Mouse (Mus musculus): ENCODE results near the gene Lsm6. TPM values are rescaled to one million over a fixed set of nuclear protein-coding genes. Genes with fewer than 3 reads are reported as not detected.

The Lsm6 gene
- 167 and 199 TPM in 2 replicates for polyA plus RNA-seq (2014; fragmentation: Nextera tagmentation; extraction: Ambion mirVana)

GRCm38 (mm10) chr8:78820673-78821310 is at the start of gene Lsm6:
Lsm6 (minus strand) TSS chr8:78821140.
- H3K4me3 ChIP-seq (ENCODE audit: low read depth, low read length) = peak within 1 kb of the TSS; percentile 75
- H3K36me3 ChIP-seq (ENCODE audit: control insufficient read depth, insufficient read depth, low read length) = peaks cover 10% of the 10 kb centered on the region; the same call in 1 of the 2 replicates
- no peaks in the 10 kb centered on the region for H3K9me3 ChIP-seq (replicated peaks; ENCODE audit: control insufficient read depth, low read length)
- no peaks in the 10 kb centered on the region for H3K27me3 ChIP-seq (replicated peaks; ENCODE audit: control insufficient read depth, insufficient read depth, low read length)
- peak; percentile 97 for DNase-seq (ENCODE audit: low spot score)
- under 1% methylated on average over 70 of the region's 70 CpGs for WGBS
- peak within 1 kb of the TSS; percentile 90 for H3K9ac ChIP-seq (ENCODE audit: low read length)
- H3K4me1 ChIP-seq (ENCODE audit: control insufficient read depth, insufficient read depth, low read length) = peaks cover 4% of the 10 kb centered on the region; the same call in 1 of the 2 replicates
- peak within 1 kb of the TSS; percentile 96 for H3K27ac ChIP-seq (ENCODE audit: low read depth, low read length)
- peak; percentile 95 for ATAC-seq
- peak within 1 kb of the TSS; percentile 65 for H3K4me2 ChIP-seq (ENCODE audit: low read length)

GRCm38 (mm10) chr8:78867036-78867435 is 46.1 kb upstream of the Lsm6 start:
- 92% methylated on average over 2 of the region's 2 CpGs for WGBS
- DNase-seq (ENCODE audit: low spot score) = no peak

GRCm38 (mm10) chr8:78863001-78863400 is 42.1 kb upstream of the Lsm6 start:
- ATAC-seq = no peak
- WGBS = 87% methylated on average over 1 of the region's 1 CpGs
- DNase-seq (ENCODE audit: low spot score) = no peak
- H3K4me2 ChIP-seq (ENCODE audit: low read length) = no peak overlapping the region
- H3K27ac ChIP-seq (ENCODE audit: low read depth, low read length) = no peak overlapping the region
- H3K9ac ChIP-seq (ENCODE audit: low read length) = no peak overlapping the region
- H3K4me1 ChIP-seq (ENCODE audit: control insufficient read depth, insufficient read depth, low read length) = no peaks in the 10 kb centered on the region
- H3K9me3 ChIP-seq (replicated peaks; ENCODE audit: control insufficient read depth, low read length) = no peaks in the 10 kb centered on the region
- H3K27me3 ChIP-seq (replicated peaks; ENCODE audit: control insufficient read depth, insufficient read depth, low read length) = no peaks in the 10 kb centered on the region
- H3K36me3 ChIP-seq (ENCODE audit: control insufficient read depth, insufficient read depth, low read length) = no peaks in the 10 kb centered on the region
- no peak overlapping the region for H3K4me3 ChIP-seq (ENCODE audit: low read depth, low read length)

More at GRCm38 (mm10) chr8:78867036-78867435, 46.1 kb upstream of the Lsm6 start:
- no peak overlapping the region for H3K27ac ChIP-seq (ENCODE audit: low read depth, low read length)
- no peak for ATAC-seq
- H3K36me3 ChIP-seq (ENCODE audit: control insufficient read depth, insufficient read depth, low read length) = no peaks in the 10 kb centered on the region
- no peaks in the 10 kb centered on the region for H3K4me1 ChIP-seq (ENCODE audit: control insufficient read depth, insufficient read depth, low read length)
- no peak overlapping the region for H3K4me3 ChIP-seq (ENCODE audit: low read depth, low read length)
- H3K9ac ChIP-seq (ENCODE audit: low read length) = no peak overlapping the region
- no peak overlapping the region for H3K4me2 ChIP-seq (ENCODE audit: low read length)
- H3K27me3 ChIP-seq (replicated peaks; ENCODE audit: control insufficient read depth, insufficient read depth, low read length) = no peaks in the 10 kb centered on the region
- H3K9me3 ChIP-seq (replicated peaks; ENCODE audit: control insufficient read depth, low read length) = no peaks in the 10 kb centered on the region

GRCm38 (mm10) chr8:78862046-78862445 is 41.1 kb upstream of the Lsm6 start:
- DNase-seq (ENCODE audit: low spot score) (no peak), ATAC-seq (no peak)
- Histone ChIP-seq H3K36me3 (ENCODE audit: control insufficient read depth, insufficient read depth, low read length) (no peaks in the 10 kb centered on the region), H3K9ac (ENCODE audit: low read length) (no peak overlapping the region), H3K4me2 (ENCODE audit: low read length) (no peak overlapping the region), H3K4me1 (ENCODE audit: control insufficient read depth, insufficient read depth, low read length) (no peaks in the 10 kb centered on the region), H3K27ac (ENCODE audit: low read depth, low read length) (no peak overlapping the region), H3K9me3 (replicated peaks; ENCODE audit: control insufficient read depth, low read length) (no peaks in the 10 kb centered on the region), H3K4me3 (ENCODE audit: low read depth, low read length) (no peak overlapping the region), H3K27me3 (replicated peaks; ENCODE audit: control insufficient read depth, insufficient read depth, low read length) (no peaks in the 10 kb centered on the region)
- 81% methylated on average over 9 of the region's 9 CpGs for WGBS

- Histone ChIP-seq H3K4me1 (ENCODE audit: control insufficient read depth, insufficient read depth, low read length) (no peaks in the 10 kb centered on the region), H3K36me3 (ENCODE audit: control insufficient read depth, insufficient read depth, low read length) (no peaks in the 10 kb centered on the region), H3K9ac (ENCODE audit: low read length) (no peak overlapping the region), H3K9me3 (replicated peaks; ENCODE audit: control insufficient read depth, low read length) (no peaks in the 10 kb centered on the region), H3K4me3 (ENCODE audit: low read depth, low read length) (no peak overlapping the region), H3K27ac (ENCODE audit: low read depth, low read length) (no peak overlapping the region), H3K27me3 (replicated peaks; ENCODE audit: control insufficient read depth, insufficient read depth, low read length) (no peaks in the 10 kb centered on the region), H3K4me2 (ENCODE audit: low read length) (no peak overlapping the region)
- DNase-seq (ENCODE audit: low spot score) (no peak), ATAC-seq (no peak)
- 45% methylated on average over 5 of the region's 5 CpGs for WGBS
Measured at GRCm38 (mm10) chr8:78860789-78861188, 39.8 kb upstream of the Lsm6 start.

GRCm38 (mm10) chr8:78857421-78857820 is 36.5 kb upstream of the Lsm6 start:
- Histone ChIP-seq H3K27ac (ENCODE audit: low read depth, low read length) (no peak overlapping the region), H3K27me3 (replicated peaks; ENCODE audit: control insufficient read depth, insufficient read depth, low read length) (no peaks in the 10 kb centered on the region), H3K4me1 (ENCODE audit: control insufficient read depth, insufficient read depth, low read length) (no peaks in the 10 kb centered on the region), H3K9ac (ENCODE audit: low read length) (no peak overlapping the region), H3K36me3 (ENCODE audit: control insufficient read depth, insufficient read depth, low read length) (no peaks in the 10 kb centered on the region), H3K4me3 (ENCODE audit: low read depth, low read length) (no peak overlapping the region), H3K9me3 (replicated peaks; ENCODE audit: control insufficient read depth, low read length) (no peaks in the 10 kb centered on the region), H3K4me2 (ENCODE audit: low read length) (no peak overlapping the region)
- DNase-seq (ENCODE audit: low spot score) (no peak), ATAC-seq (no peak)
- WGBS = 91% methylated on average over 7 of the region's 7 CpGs

GRCm38 (mm10) chr8:78852279-78852678 is 31.3 kb upstream of the Lsm6 start:
- WGBS = 82% methylated on average over 4 of the region's 4 CpGs
- no peak overlapping the region for H3K9ac ChIP-seq (ENCODE audit: low read length)
- H3K4me1 ChIP-seq (ENCODE audit: control insufficient read depth, insufficient read depth, low read length) = no peaks in the 10 kb centered on the region
- H3K9me3 ChIP-seq (replicated peaks; ENCODE audit: control insufficient read depth, low read length) = no peaks in the 10 kb centered on the region
- H3K4me2 ChIP-seq (ENCODE audit: low read length) = no peak overlapping the region
- H3K36me3 ChIP-seq (ENCODE audit: control insufficient read depth, insufficient read depth, low read length) = no peaks in the 10 kb centered on the region
- H3K4me3 ChIP-seq (ENCODE audit: low read depth, low read length) = no peak overlapping the region
- H3K27me3 ChIP-seq (replicated peaks; ENCODE audit: control insufficient read depth, insufficient read depth, low read length) = no peaks in the 10 kb centered on the region
- DNase-seq (ENCODE audit: low spot score) (no peak), ATAC-seq (no peak)
- no peak overlapping the region for H3K27ac ChIP-seq (ENCODE audit: low read depth, low read length)

- no peaks in the 10 kb centered on the region for H3K4me1 ChIP-seq (ENCODE audit: control insufficient read depth, insufficient read depth, low read length)
- no peak overlapping the region for H3K4me3 ChIP-seq (ENCODE audit: low read depth, low read length)
- no peak overlapping the region for H3K9ac ChIP-seq (ENCODE audit: low read length)
- 73% methylated on average over 3 of the region's 3 CpGs for WGBS
- no peak overlapping the region for H3K4me2 ChIP-seq (ENCODE audit: low read length)
- ATAC-seq (peak; percentile 29; the same call in 1 of the 2 replicates), DNase-seq (ENCODE audit: low spot score) (peak; percentile 51)
- H3K9me3 ChIP-seq (replicated peaks; ENCODE audit: control insufficient read depth, low read length) = no peaks in the 10 kb centered on the region
- no peaks in the 10 kb centered on the region for H3K36me3 ChIP-seq (ENCODE audit: control insufficient read depth, insufficient read depth, low read length)
- no peaks in the 10 kb centered on the region for H3K27me3 ChIP-seq (replicated peaks; ENCODE audit: control insufficient read depth, insufficient read depth, low read length)
- H3K27ac ChIP-seq (ENCODE audit: low read depth, low read length) = no peak overlapping the region
Measured at GRCm38 (mm10) chr8:78847240-78847639, 26.3 kb upstream of the Lsm6 start.

GRCm38 (mm10) chr8:78844559-78844958 is 23.6 kb upstream of the Lsm6 start:
- WGBS = 84% methylated on average over 5 of the region's 5 CpGs
- no peaks in the 10 kb centered on the region for H3K36me3 ChIP-seq (ENCODE audit: control insufficient read depth, insufficient read depth, low read length)
- no peak overlapping the region for H3K4me3 ChIP-seq (ENCODE audit: low read depth, low read length)
- no peak overlapping the region for H3K4me2 ChIP-seq (ENCODE audit: low read length)
- no peak overlapping the region for H3K9ac ChIP-seq (ENCODE audit: low read length)
- no peaks in the 10 kb centered on the region for H3K4me1 ChIP-seq (ENCODE audit: control insufficient read depth, insufficient read depth, low read length)
- no peaks in the 10 kb centered on the region for H3K9me3 ChIP-seq (replicated peaks; ENCODE audit: control insufficient read depth, low read length)
- H3K27me3 ChIP-seq (replicated peaks; ENCODE audit: control insufficient read depth, insufficient read depth, low read length) = no peaks in the 10 kb centered on the region
- no peak overlapping the region for H3K27ac ChIP-seq (ENCODE audit: low read depth, low read length)
- ATAC-seq = no peak
- no peak for DNase-seq (ENCODE audit: low spot score)
